Mouse (Mus musculus) thymus, adult 2 months (tissue): ENCODE results near the gene Tab2.

Experiments
- CTCF ChIP-seq: fragments of 200-500 bp; IDR thresholded peaks from 2 replicates; pipeline ENCODE4 v1.5.1; 2012; ENCODE audit warnings: mild to moderate bottlenecking, control low read depth, low read length, moderate library complexity, borderline replicate concordance; ENCODE audit not compliant: control insufficient read depth, poor library complexity, insufficient read depth; ENCODE audit errors: extremely low read depth
- POLR2A ChIP-seq: fragments of 200-500 bp; IDR thresholded peaks from 2 replicates; pipeline ENCODE4 v1.6.1; 2012; ENCODE audit warnings: mild to moderate bottlenecking, low read length, control low read depth, moderate library complexity; ENCODE audit not compliant: control insufficient read depth, poor library complexity, insufficient read depth; ENCODE audit errors: extremely low read depth

- no peak for TF ChIP-seq POLR2A
- TF ChIP-seq CTCF = no peak
Observed at GRCm38 (mm10) chr10:7923433-7923832, 32.6 kb downstream of the Tab2 start.
